Mouse (Mus musculus) bone marrow macrophage, adult 2 months (primary cell): ENCODE results near the gene Cyp1a2.

Source experiments
- CTCF ChIP-seq: IDR thresholded peaks from 2 replicates; pipeline ENCODE4 v1.5.1; 2012; ENCODE audit warnings: low read depth, mild to moderate bottlenecking, low read length, moderate library complexity
- POLR2A ChIP-seq: IDR thresholded peaks from 2 replicates; pipeline ENCODE4 v1.6.1; 2012; ENCODE audit warnings: mild to moderate bottlenecking, low read depth, low read length, borderline replicate concordance

DNA sequence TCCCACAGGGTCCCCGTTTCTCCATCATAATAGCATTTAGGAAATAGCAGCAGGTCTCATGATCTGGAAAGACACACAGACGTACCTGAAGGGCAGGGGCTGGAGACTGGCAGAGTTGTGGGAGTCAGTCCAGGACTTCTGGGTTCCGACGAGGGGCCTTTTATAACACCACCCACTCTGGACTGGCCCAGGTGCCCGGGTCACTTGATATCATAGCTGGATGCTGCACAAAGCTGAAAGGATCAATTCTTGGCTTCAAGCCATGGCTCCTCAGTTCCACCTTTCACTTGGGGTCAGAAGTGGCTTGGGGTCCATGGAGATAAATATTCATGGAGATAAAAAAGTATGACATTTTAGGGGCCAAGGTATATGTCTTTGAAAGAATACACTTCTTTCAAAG, at the start of gene Cyp1a2:
- TF ChIP-seq POLR2A, result no peak
- no peak for TF ChIP-seq CTCF
